Mouse (Mus musculus): ENCODE results near the gene Zfp423. TPM values are rescaled to one million over a fixed set of nuclear protein-coding genes. Genes with fewer than 3 reads are reported as not detected.

The Zfp423 gene
- polyA plus RNA-seq, 1 experiment from 2014 or later: 24.8 TPM

DNA sequence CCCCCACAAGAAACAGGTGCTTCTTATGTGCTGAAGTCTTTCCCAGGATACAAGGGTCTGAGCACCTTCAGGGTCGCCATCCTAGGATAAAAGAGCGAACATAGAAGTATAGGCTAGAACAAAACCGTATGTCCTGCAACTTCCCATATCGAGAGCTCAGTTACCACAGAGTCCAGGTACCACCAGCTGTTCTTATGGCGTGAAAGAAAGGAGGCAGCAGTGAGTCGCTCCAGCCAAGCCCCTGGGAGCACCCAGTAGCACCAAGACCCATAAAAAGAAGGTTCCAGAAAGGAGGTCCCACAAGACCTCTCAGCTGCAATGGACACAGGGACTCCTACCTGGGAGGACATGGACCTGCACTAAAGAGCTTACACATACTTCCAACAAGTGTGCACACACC, 83.5 kb downstream of the Zfp423 start:
- H3K36me3 ChIP-seq: peaks cover 16% of the 10 kb centered on the region; the same call in 1 of the 2 replicates
- WGBS: 82% methylated on average over 6 of the region's 6 CpGs
- peak overlapping the region; percentile 57 for H3K27ac ChIP-seq (replicated peaks)
- H3K9me3 ChIP-seq (replicated peaks): no peaks in the 10 kb centered on the region
- peaks cover 75% of the 10 kb centered on the region for H3K4me1 ChIP-seq
- DNase-seq (ENCODE audit: low spot score): no peak
- H3K27me3 ChIP-seq (ENCODE audit: low read depth, poor library complexity, severe bottlenecking): no peaks in the 10 kb centered on the region
- no peak overlapping the region for H3K4me3 ChIP-seq

DNA sequence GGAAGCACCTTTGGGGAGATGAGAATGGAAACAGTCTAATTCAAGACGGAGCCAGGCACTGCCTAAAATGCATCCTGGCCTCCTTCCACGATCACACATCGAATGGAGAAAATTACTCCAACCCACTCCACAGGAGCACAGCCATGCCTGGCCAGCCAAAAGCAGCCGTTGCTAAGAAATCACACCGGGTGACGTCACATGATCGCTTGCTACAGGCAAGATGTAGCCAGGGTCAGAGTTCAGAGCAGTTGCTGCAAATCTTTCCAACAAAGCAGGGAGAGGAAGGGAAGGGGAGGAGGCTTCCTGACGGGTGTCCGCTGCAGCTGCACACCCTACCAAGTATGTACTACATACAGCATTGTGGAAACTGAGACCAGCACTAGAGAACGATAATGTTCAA, 83.9 kb downstream of the Zfp423 start:
- Histone ChIP-seq H3K4me1 (peaks cover 72% of the 10 kb centered on the region), H3K27me3 (ENCODE audit: low read depth, poor library complexity, severe bottlenecking) (no peaks in the 10 kb centered on the region), H3K27ac (replicated peaks) (peak overlapping the region; percentile 57), H3K4me3 (no peak overlapping the region), H3K9me3 (replicated peaks) (no peaks in the 10 kb centered on the region), H3K36me3 (peaks cover 16% of the 10 kb centered on the region; the same call in 1 of the 2 replicates)
- peak; percentile 42 for DNase-seq (ENCODE audit: low spot score)
- 55% methylated on average over 10 of the region's 10 CpGs for WGBS

DNA sequence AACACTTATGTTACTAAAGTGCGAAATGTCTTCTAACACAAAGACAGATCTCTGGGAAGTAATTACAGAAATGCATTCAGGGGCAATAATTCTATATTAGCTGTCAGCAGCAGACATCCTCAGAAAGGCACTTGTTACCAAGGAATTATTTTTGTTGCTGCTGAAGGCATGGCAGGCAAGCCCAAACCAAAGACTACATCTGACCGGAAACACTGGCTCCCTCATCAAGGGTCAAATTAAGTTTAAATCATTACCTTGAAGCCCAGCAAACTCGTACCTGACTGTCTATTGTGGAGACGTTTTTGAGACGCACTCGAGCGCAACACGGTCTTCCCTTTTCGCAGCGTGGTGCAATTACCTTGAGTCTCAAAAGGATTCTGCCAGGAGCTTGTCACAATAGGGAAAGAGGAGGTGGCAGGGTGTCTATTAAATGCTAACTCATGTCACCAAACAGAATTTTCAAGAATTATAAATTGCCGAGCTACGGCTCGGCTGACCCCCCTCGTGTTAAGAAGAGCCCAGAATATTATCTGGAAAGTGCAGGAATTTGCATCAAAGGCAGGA, 86.3 kb downstream of the Zfp423 start:
- DNase-seq (ENCODE audit: low spot score): no peak
- Histone ChIP-seq H3K36me3 (peaks cover 10% of the 10 kb centered on the region; the same call in 1 of the 2 replicates), H3K4me3 (no peak overlapping the region), H3K27ac (replicated peaks) (0 out of 2 replicates have a peak overlapping the region, but pooled peaks have one; percentile 13), H3K27me3 (ENCODE audit: low read depth, poor library complexity, severe bottlenecking) (no peaks in the 10 kb centered on the region), H3K4me1 (peaks cover 67% of the 10 kb centered on the region), H3K9me3 (replicated peaks) (no peaks in the 10 kb centered on the region)
- WGBS: 72% methylated on average over 14 of the region's 14 CpGs

DNA sequence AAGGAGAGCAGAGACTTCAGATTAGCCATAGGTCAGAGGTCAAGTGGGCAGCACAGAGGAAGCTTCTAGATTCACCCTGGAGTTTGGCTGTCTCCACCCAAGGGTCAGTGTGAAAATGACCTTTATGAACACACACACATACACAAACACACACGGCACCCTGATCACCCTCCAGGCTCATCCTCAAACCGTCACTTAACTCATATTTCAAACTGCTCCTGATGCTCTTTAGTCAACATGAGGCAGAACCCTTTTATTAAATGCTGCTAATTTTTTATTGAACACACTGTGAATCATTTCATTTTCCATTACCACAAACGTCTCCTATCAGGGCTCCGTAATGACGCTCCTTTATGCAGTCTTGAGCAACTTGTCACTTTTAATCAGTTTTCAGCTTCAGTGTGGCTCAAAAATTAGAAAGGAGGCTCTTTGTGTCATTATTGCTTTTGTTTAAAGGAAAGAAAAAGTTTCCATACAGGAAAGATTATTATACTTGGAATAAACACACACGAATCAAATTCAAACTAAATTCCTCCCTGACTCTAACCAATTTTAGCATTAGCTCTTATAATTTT, 87.0 kb downstream of the Zfp423 start:
- H3K4me1 ChIP-seq: peaks cover 73% of the 10 kb centered on the region
- no peak overlapping the region for H3K4me3 ChIP-seq
- H3K27ac ChIP-seq (replicated peaks): no peak overlapping the region
- 73% methylated on average over 6 of the region's 6 CpGs for WGBS
- H3K36me3 ChIP-seq: peaks cover 5% of the 10 kb centered on the region; the same call in 1 of the 2 replicates
- no peaks in the 10 kb centered on the region for H3K9me3 ChIP-seq (replicated peaks)
- H3K27me3 ChIP-seq (ENCODE audit: low read depth, poor library complexity, severe bottlenecking): no peaks in the 10 kb centered on the region
- DNase-seq (ENCODE audit: low spot score): no peak

DNA sequence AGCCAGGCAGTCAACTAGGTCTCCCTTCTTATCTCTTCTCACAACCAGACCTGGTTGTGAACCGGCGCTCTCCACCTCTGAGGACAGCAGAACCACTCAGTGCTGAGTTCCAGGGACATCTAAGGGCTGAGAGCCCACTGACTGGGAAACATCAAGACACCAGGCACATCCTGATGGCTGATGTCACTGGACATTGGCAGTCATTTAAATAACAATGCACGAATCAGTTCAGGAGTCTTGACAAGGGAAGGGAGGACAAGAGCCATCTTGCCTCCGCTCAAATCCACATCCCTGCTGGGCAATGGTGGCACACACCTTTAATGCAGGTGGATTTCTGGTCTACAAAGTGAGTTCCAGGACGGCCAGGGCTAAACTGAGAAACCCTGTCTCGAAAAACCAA, 92.8 kb downstream of the Zfp423 start:
- peaks cover 61% of the 10 kb centered on the region for H3K4me1 ChIP-seq
- H3K27me3 ChIP-seq (ENCODE audit: low read depth, poor library complexity, severe bottlenecking): no peaks in the 10 kb centered on the region
- 81% methylated on average over 6 of the region's 6 CpGs for WGBS

DNA sequence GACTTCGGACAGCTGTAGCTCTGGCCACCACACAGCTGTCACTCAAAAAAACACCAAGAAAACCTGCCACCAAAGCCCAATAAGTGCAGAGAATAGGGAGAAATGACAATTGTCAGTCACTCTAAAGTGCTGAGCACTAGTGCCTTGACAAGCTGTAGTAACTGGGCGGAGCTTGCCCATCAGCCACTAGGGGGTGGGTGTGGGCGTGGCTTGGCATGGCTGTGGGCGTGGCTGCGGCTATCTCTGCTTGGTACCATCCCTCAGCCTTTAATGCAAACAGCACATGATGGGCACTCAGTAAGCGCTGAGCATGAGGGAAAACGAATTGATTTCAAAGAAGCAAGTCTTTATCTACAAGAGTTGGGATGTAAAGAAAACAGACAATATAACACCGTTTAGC, 95.2 kb downstream of the Zfp423 start:
- H3K27me3 ChIP-seq (ENCODE audit: low read depth, poor library complexity, severe bottlenecking): no peaks in the 10 kb centered on the region
- no peak overlapping the region for H3K4me3 ChIP-seq
- H3K27ac ChIP-seq (replicated peaks): no peak overlapping the region
- DNase-seq (ENCODE audit: low spot score): no peak
- no peaks in the 10 kb centered on the region for H3K9me3 ChIP-seq (replicated peaks)
- peaks cover 9% of the 10 kb centered on the region for H3K36me3 ChIP-seq
- 70% methylated on average over 8 of the region's 8 CpGs for WGBS
- peaks cover 75% of the 10 kb centered on the region for H3K4me1 ChIP-seq

More for the DNA sequence above, 92.8 kb downstream of the Zfp423 start:
- Histone ChIP-seq H3K27ac (replicated peaks) (peak overlapping the region; percentile 28; the same call in 1 of the 2 replicates), H3K36me3 (0 out of 2 replicates have a peak, but pooled peaks cover 7% of the 10 kb centered on the region), H3K9me3 (replicated peaks) (no peaks in the 10 kb centered on the region), H3K4me3 (no peak overlapping the region)
- DNase-seq (ENCODE audit: low spot score): no peak

DNA sequence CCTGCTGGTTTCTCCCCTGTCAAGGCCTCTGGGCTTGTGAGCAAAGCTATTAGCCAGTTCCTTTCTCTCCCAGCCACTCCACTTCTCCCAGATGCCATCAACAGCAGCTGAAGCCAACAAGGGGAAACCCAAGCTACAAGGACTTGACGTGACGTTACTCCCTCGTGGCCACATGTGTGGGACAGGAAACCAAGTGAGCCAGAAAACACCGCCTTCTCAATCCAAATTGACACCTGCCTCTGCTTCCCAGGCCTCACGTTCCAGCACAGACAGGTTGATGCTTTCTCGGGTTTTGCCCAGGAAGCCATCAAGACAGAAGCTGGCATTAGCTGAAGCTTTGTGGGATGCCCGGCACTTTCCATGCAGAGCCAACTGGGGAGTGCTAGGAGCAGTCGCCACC, 96.3 kb downstream of the Zfp423 start:
- Histone ChIP-seq H3K27me3 (ENCODE audit: low read depth, poor library complexity, severe bottlenecking) (no peaks in the 10 kb centered on the region), H3K4me1 (peaks cover 74% of the 10 kb centered on the region), H3K36me3 (peaks cover 20% of the 10 kb centered on the region), H3K27ac (replicated peaks) (peak overlapping the region; percentile 57; the same call in 1 of the 2 replicates), H3K9me3 (replicated peaks) (no peaks in the 10 kb centered on the region), H3K4me3 (no peak overlapping the region)
- DNase-seq (ENCODE audit: low spot score): no peak
- 91% methylated on average over 8 of the region's 8 CpGs for WGBS

DNA sequence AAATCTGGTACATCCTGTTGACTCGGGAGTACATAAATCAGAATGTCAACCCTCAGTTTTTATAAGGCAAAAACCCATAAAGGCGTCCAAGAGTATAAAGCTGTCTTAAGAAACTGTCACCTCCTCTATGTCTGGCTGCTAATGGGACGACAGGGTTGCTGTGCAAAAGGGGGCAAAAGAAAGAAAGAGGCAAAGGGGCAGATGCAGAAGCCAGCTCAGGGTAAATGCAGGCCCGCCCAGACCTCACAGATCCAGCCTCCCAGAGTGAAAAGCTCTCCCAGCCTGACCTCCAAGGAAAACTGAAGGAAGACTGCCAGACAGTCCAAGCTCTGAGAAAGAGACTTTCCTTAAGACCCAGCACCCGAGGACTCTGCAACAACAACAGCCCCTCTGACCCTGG, 97.7 kb downstream of the Zfp423 start:
- Histone ChIP-seq H3K27me3 (ENCODE audit: low read depth, poor library complexity, severe bottlenecking) (no peaks in the 10 kb centered on the region), H3K27ac (replicated peaks) (peak overlapping the region; percentile 59), H3K9me3 (replicated peaks) (no peaks in the 10 kb centered on the region), H3K36me3 (peaks cover 34% of the 10 kb centered on the region), H3K4me1 (peaks cover 60% of the 10 kb centered on the region), H3K4me3 (no peak overlapping the region)
- DNase-seq (ENCODE audit: low spot score): no peak
- 58% methylated on average over 5 of the region's 5 CpGs for WGBS

DNA sequence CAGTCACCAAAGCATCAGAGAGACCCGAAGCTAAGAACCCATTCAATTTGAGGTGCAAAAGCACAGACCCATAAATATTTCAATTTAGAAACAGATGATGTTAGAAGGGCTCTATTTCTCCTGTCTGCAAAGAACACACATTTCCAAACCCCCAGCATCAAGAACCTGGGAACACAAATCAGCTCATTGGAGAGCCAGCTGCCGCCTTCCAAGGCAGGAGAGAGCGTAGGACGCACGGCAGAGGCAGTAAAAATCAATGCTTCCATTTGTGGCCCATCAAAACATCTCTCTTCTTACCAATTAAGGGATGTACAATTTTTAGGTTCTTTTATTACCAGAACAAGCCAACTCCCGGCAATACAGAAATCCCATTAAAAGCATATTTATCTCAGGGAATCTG, 98.5 kb downstream of the Zfp423 start:
- Histone ChIP-seq H3K9me3 (replicated peaks) (no peaks in the 10 kb centered on the region), H3K36me3 (peaks cover 43% of the 10 kb centered on the region), H3K4me1 (peaks cover 52% of the 10 kb centered on the region), H3K4me3 (no peak overlapping the region), H3K27ac (replicated peaks) (peak overlapping the region; percentile 42; the same call in 1 of the 2 replicates), H3K27me3 (ENCODE audit: low read depth, poor library complexity, severe bottlenecking) (no peaks in the 10 kb centered on the region)
- no peak for DNase-seq (ENCODE audit: low spot score)
- 79% methylated on average over 6 of the region's 6 CpGs for WGBS

DNA sequence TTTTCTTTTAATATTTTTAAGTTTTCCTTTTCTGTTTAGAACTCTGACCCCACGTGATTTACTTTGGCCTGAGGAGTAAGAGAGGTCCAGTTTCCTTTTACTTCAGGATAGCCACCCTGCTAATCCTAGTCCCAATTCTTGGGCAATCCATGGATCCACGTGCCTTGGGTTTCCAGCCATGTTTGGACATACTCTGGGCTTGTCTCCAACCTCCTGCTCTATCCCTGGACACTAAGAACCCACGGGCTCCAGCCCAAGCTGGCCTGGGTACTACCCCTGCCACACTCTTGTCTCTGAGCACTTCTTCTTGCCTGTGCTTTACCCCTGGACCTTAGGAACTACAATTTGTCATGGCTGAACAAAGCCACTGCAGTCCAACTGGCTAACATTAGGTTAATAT, 107.5 kb downstream of the Zfp423 start:
- DNase-seq (ENCODE audit: low spot score): no peak
- Histone ChIP-seq H3K4me3 (no peak overlapping the region), H3K9me3 (replicated peaks) (no peaks in the 10 kb centered on the region), H3K4me1 (peaks cover 17% of the 10 kb centered on the region), H3K27me3 (ENCODE audit: low read depth, poor library complexity, severe bottlenecking) (no peaks in the 10 kb centered on the region), H3K27ac (replicated peaks) (no peak overlapping the region), H3K36me3 (peaks cover 66% of the 10 kb centered on the region)
- WGBS: 88% methylated on average over 3 of the region's 3 CpGs

DNA sequence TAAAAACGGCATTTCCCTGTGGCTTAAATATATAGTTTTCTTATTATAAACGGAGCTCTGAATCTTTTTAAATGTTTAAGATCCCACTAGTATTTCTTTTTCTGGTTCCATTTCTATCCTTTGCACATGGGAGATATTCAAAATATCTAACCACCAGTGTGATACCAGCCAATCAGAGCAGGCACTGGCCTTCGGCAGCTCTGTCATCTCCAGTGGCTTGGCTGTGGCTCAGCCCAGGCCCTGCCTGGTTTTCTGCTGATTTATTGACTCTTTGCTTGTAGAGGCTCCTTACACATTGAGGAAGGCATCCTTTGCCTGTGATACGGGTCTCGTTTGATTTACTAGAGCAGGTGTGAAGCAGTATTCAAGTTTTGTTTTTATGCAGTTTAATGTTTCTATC, 108.0 kb downstream of the Zfp423 start:
- H3K27me3 ChIP-seq (ENCODE audit: low read depth, poor library complexity, severe bottlenecking): no peaks in the 10 kb centered on the region
- H3K4me3 ChIP-seq: no peak overlapping the region
- H3K27ac ChIP-seq (replicated peaks): no peak overlapping the region
- H3K36me3 ChIP-seq: peaks cover 66% of the 10 kb centered on the region
- WGBS: 89% methylated on average over 5 of the region's 5 CpGs
- no peak for DNase-seq (ENCODE audit: low spot score)
- H3K4me1 ChIP-seq: peaks cover 17% of the 10 kb centered on the region
- H3K9me3 ChIP-seq (replicated peaks): no peaks in the 10 kb centered on the region

DNA sequence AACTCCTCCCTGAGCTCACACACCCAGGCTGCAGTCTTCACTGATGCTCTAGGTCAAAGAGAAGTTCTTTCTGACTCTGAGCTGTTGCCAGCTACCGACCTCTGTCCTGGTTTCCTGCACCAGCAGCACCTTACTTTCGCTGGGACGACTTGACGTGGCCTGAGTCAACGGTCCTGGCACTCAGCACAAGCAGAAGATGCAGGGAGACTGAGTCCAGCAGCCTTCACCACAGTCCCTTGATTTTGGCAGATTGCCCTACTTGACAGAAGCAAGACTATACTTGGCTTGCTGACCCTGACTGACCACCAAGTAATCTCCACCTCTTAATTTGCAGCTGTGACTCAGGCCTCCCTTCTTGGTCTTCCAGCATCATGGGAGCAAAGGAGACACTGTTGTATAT, 110.6 kb downstream of the Zfp423 start:
- no peaks in the 10 kb centered on the region for H3K27me3 ChIP-seq (ENCODE audit: low read depth, poor library complexity, severe bottlenecking)
- no peak for DNase-seq (ENCODE audit: low spot score)
- WGBS: 90% methylated on average over 5 of the region's 5 CpGs
- no peak overlapping the region for H3K4me3 ChIP-seq
- no peak overlapping the region; the same call in 1 of the 2 replicates for H3K27ac ChIP-seq (replicated peaks)
- H3K4me1 ChIP-seq: peaks cover 17% of the 10 kb centered on the region
- H3K36me3 ChIP-seq: peaks cover 70% of the 10 kb centered on the region
- H3K9me3 ChIP-seq (replicated peaks): no peaks in the 10 kb centered on the region

DNA sequence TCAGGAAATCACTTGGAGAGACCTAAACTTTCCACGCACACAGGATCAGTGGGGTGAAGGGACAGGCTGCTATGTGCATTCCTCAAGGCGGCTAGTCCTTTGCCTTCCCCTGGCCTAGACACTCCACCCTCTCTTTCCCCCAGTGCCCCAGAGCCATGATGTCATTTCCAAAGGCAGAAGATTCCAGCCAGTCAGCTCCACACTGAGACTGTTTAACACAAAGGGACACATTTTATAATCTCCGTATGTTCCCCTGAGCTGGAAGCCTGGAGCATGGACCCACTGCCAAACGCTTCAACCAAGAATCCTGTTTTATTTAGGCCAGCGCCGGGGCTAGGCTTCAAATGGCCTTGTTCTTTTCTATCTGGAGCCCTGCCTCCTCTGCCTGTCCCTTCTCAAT, 111.6 kb downstream of the Zfp423 start:
- H3K36me3 ChIP-seq: peaks cover 67% of the 10 kb centered on the region
- no peaks in the 10 kb centered on the region for H3K9me3 ChIP-seq (replicated peaks)
- H3K27ac ChIP-seq (replicated peaks): no peak overlapping the region
- H3K4me3 ChIP-seq: no peak overlapping the region
- H3K4me1 ChIP-seq: peaks cover 22% of the 10 kb centered on the region
- WGBS: 86% methylated on average over 6 of the region's 6 CpGs
- no peak for DNase-seq (ENCODE audit: low spot score)
- no peaks in the 10 kb centered on the region for H3K27me3 ChIP-seq (ENCODE audit: low read depth, poor library complexity, severe bottlenecking)
